Mouse (Mus musculus) neural tube, embryonic 12.5 days (tissue): ENCODE results near the gene Cyb5rl. TPM values are rescaled to one million over a fixed set of nuclear protein-coding genes. Genes with fewer than 3 reads are reported as not detected.
"Not testable (repeated sequence)": the region's sequence is repeated elsewhere in the genome, so short reads cannot be mapped to it uniquely, and the experiment has no call there.

ENCODE experiments used
- ATAC-seq: fragments of 200-750 bp; cut with Nextera tagmentation; 2 replicates; pipeline ENCODE4 v1.8.0; 2017; ENCODE audit warnings: low read depth, mild to moderate bottlenecking, moderate TSS enrichment, moderate library complexity; ENCODE audit not compliant: low FRiP score
- H3K27ac ChIP-seq: fragments of 300-500 bp; sonication (generic); 2 replicates; pipeline ENCODE4 v1.5.1; 2016
- H3K27me3 ChIP-seq: fragments of 300-500 bp; sonication (generic); replicated peaks from 2 replicates; pipeline ENCODE4 v1.6.1; 2016; ENCODE audit warnings: mild to moderate bottlenecking
- H3K36me3 ChIP-seq: fragments of 300-500 bp; sonication (generic); 2 replicates; pipeline ENCODE4 v1.6.1; 2016; ENCODE audit warnings: mild to moderate bottlenecking
- H3K4me1 ChIP-seq: fragments of 300-500 bp; sonication (generic); 2 replicates; pipeline ENCODE4 v1.6.1; 2016
- H3K4me2 ChIP-seq: fragments of 300-500 bp; sonication (generic); replicated peaks from 2 replicates; pipeline ENCODE4 v1.6.1; 2016; ENCODE audit warnings: mild to moderate bottlenecking
- H3K4me3 ChIP-seq: fragments of 300-500 bp; sonication (generic); 2 replicates; pipeline ENCODE4 v1.5.1; 2016
- H3K9ac ChIP-seq: fragments of 300-500 bp; sonication (generic); 2 replicates; pipeline ENCODE4 v1.6.1; 2016; ENCODE audit warnings: mild to moderate bottlenecking
- H3K9me3 ChIP-seq: fragments of 300-500 bp; sonication (generic); 2 replicates; pipeline ENCODE4 v1.6.1; 2016; ENCODE audit warnings: mild to moderate bottlenecking
- WGBS: fragments of 180-500 bp; shearing (Covaris S2); methylation state at CpG from one replicate; pipeline ENCODE4 v1.1.7; 2016; 5-methylcytosine and 5-hydroxymethylcytosine counted together
- polyA plus RNA-seq: library from polyadenylated mRNA; unstranded; fragments of >200 nt; fragmentation: Nextera tagmentation; extraction: Ambion mirVana; gene quantifications from 2 replicates; pipeline ENCODE4 v1.2.1, GENCODE M21; 2016

Cyb5rl gene
- polyA plus RNA-seq, 1 experiment from 2014 or later = 5.2 TPM

GRCm38 (mm10) chr4:107096043-107096442, 29.3 kb downstream of the Cyb5rl start:
- Histone ChIP-seq H3K4me2 (no peak overlapping the region), H3K9me3 (no peaks in the 10 kb centered on the region), H3K27me3 (no peaks in the 10 kb centered on the region), H3K9ac (no peak overlapping the region), H3K36me3 (no peaks in the 10 kb centered on the region), H3K4me1 (peaks cover 22% of the 10 kb centered on the region), H3K4me3 (no peak overlapping the region), H3K27ac (peak overlapping the region; percentile 46; the same call in 1 of the 2 replicates)
- 0 out of 2 replicates have a peak, but pooled peaks have one; percentile 25 for ATAC-seq
- WGBS = 39% methylated on average over 6 of the region's 6 CpGs

- no peak within 1 kb of the TSS for H3K9ac ChIP-seq
- peak within 1 kb of the TSS; percentile 46; the same call in 1 of the 2 replicates for H3K27ac ChIP-seq
- peaks cover 22% of the 10 kb centered on the region for H3K4me1 ChIP-seq
- H3K4me2 ChIP-seq = no peak within 1 kb of the TSS; the same call in 1 of the 2 replicates
- H3K27me3 ChIP-seq = no peaks in the 10 kb centered on the region
- H3K4me3 ChIP-seq = no peak within 1 kb of the TSS
- no peak; the same call in 1 of the 2 replicates for ATAC-seq
- no peaks in the 10 kb centered on the region for H3K36me3 ChIP-seq
- 41% methylated on average over 16 of the region's 16 CpGs for WGBS
- H3K9me3 ChIP-seq = no peaks in the 10 kb centered on the region
Observed at GRCm38 (mm10) chr4:107096841-107097373, 30.1 kb downstream of the Cyb5rl start, which contains the start of gene Cdcp2. TSS of gene Cdcp2 (plus strand) at chr4:107096891.

GRCm38 (mm10) chr4:107097871-107098270, 31.1 kb downstream of the Cyb5rl start:
- Histone ChIP-seq H3K4me2 (no peak overlapping the region), H3K36me3 (no peaks in the 10 kb centered on the region), H3K27ac (0 out of 2 replicates have a peak overlapping the region, but pooled peaks have one; percentile 1), H3K4me3 (no peak overlapping the region), H3K4me1 (peaks cover 22% of the 10 kb centered on the region), H3K9ac (no peak overlapping the region), H3K27me3 (no peaks in the 10 kb centered on the region), H3K9me3 (no peaks in the 10 kb centered on the region)
- 63% methylated on average over 15 of the region's 15 CpGs for WGBS
- no peak for ATAC-seq

- Histone ChIP-seq H3K9ac (no peak overlapping the region), H3K27ac (no peak overlapping the region), H3K4me3 (no peak overlapping the region), H3K9me3 (no peaks in the 10 kb centered on the region), H3K4me2 (no peak overlapping the region), H3K27me3 (no peaks in the 10 kb centered on the region), H3K36me3 (no peaks in the 10 kb centered on the region), H3K4me1 (peaks cover 22% of the 10 kb centered on the region)
- ATAC-seq = no peak
- WGBS = 77% methylated on average over 10 of the region's 10 CpGs
Observed at GRCm38 (mm10) chr4:107098375-107098774, 31.6 kb downstream of the Cyb5rl start.

- H3K4me1 ChIP-seq = peaks cover 22% of the 10 kb centered on the region
- 75% methylated on average over 17 of the region's 17 CpGs for WGBS
- H3K9ac ChIP-seq = no peak overlapping the region
- no peaks in the 10 kb centered on the region for H3K27me3 ChIP-seq
- H3K4me2 ChIP-seq = no peak overlapping the region
- H3K9me3 ChIP-seq = no peaks in the 10 kb centered on the region
- ATAC-seq = no peak
- H3K27ac ChIP-seq = no peak overlapping the region
- no peak overlapping the region for H3K4me3 ChIP-seq
- H3K36me3 ChIP-seq = no peaks in the 10 kb centered on the region
Observed at GRCm38 (mm10) chr4:107098791-107099525, 32.2 kb downstream of the Cyb5rl start.

GRCm38 (mm10) chr4:107102220-107102619, 35.4 kb downstream of the Cyb5rl start:
- no peaks in the 10 kb centered on the region for H3K27me3 ChIP-seq
- no peak overlapping the region for H3K27ac ChIP-seq
- ATAC-seq = no peak
- no peaks in the 10 kb centered on the region for H3K36me3 ChIP-seq
- no peaks in the 10 kb centered on the region for H3K9me3 ChIP-seq
- no peak overlapping the region for H3K4me2 ChIP-seq
- peaks cover 13% of the 10 kb centered on the region for H3K4me1 ChIP-seq
- H3K4me3 ChIP-seq = no peak overlapping the region
- WGBS = 82% methylated on average over 8 of the region's 8 CpGs
- no peak overlapping the region for H3K9ac ChIP-seq

- Histone ChIP-seq H3K36me3 (no peaks in the 10 kb centered on the region), H3K9ac (no peak overlapping the region), H3K27me3 (no peaks in the 10 kb centered on the region), H3K4me2 (no peak overlapping the region), H3K9me3 (no peaks in the 10 kb centered on the region), H3K4me1 (peaks cover 22% of the 10 kb centered on the region), H3K27ac (no peak overlapping the region), H3K4me3 (no peak overlapping the region)
- ATAC-seq = no peak
- 90% methylated on average over 16 of the region's 16 CpGs for WGBS
Observed at GRCm38 (mm10) chr4:107106777-107107176, 40.0 kb downstream of the Cyb5rl start.

- peak; percentile 84 for ATAC-seq
- 9% methylated on average over 13 of the region's 13 CpGs for WGBS
- no peaks in the 10 kb centered on the region for H3K36me3 ChIP-seq
- H3K9ac ChIP-seq = 0 out of 2 replicates have a peak overlapping the region, but pooled peaks have one; percentile 2
- peak overlapping the region; percentile 70 for H3K27ac ChIP-seq
- H3K4me3 ChIP-seq = no peak overlapping the region
- peaks cover 22% of the 10 kb centered on the region for H3K4me1 ChIP-seq
- no peaks in the 10 kb centered on the region for H3K27me3 ChIP-seq
- peak overlapping the region; percentile 37 for H3K4me2 ChIP-seq
- no peaks in the 10 kb centered on the region for H3K9me3 ChIP-seq
Observed at GRCm38 (mm10) chr4:107108291-107108731, 41.5 kb downstream of the Cyb5rl start.

- H3K36me3 ChIP-seq, H3K27ac ChIP-seq, ATAC-seq, H3K9me3 ChIP-seq, H3K4me3 ChIP-seq, H3K9ac ChIP-seq, H3K4me2 ChIP-seq, H3K27me3 ChIP-seq: not testable (repeated sequence)
- WGBS = 94% methylated on average over 6 of the region's 6 CpGs
- peaks cover 22% of the 10 kb centered on the region for H3K4me1 ChIP-seq
Observed at GRCm38 (mm10) chr4:107109181-107109580, 42.4 kb downstream of the Cyb5rl start.

- ATAC-seq = no peak
- no peak overlapping the region for H3K4me2 ChIP-seq
- WGBS = 53% methylated on average over 8 of the region's 8 CpGs
- no peaks in the 10 kb centered on the region for H3K36me3 ChIP-seq
- H3K4me3 ChIP-seq = no peak overlapping the region
- no peaks in the 10 kb centered on the region for H3K4me1 ChIP-seq
- no peak overlapping the region for H3K27ac ChIP-seq
- H3K9ac ChIP-seq = no peak overlapping the region
- no peaks in the 10 kb centered on the region for H3K27me3 ChIP-seq
- H3K9me3 ChIP-seq = no peaks in the 10 kb centered on the region
Observed at GRCm38 (mm10) chr4:107114278-107114677, 47.5 kb downstream of the Cyb5rl start.

- no peak overlapping the region for H3K9ac ChIP-seq
- no peak for ATAC-seq
- H3K4me2 ChIP-seq = no peak overlapping the region
- H3K9me3 ChIP-seq = no peaks in the 10 kb centered on the region
- peaks cover 11% of the 10 kb centered on the region for H3K4me1 ChIP-seq
- 95% methylated on average over 2 of the region's 2 CpGs for WGBS
- H3K36me3 ChIP-seq = no peaks in the 10 kb centered on the region
- H3K4me3 ChIP-seq = no peak overlapping the region
- H3K27ac ChIP-seq = no peak overlapping the region
- no peaks in the 10 kb centered on the region for H3K27me3 ChIP-seq
Observed at GRCm38 (mm10) chr4:107117741-107118385, 51.1 kb downstream of the Cyb5rl start.

- H3K9ac ChIP-seq = no peak overlapping the region
- peaks cover 11% of the 10 kb centered on the region for H3K4me1 ChIP-seq
- no peaks in the 10 kb centered on the region for H3K27me3 ChIP-seq
- no peak overlapping the region for H3K4me2 ChIP-seq
- 64% methylated on average over 4 of the region's 4 CpGs for WGBS
- H3K4me3 ChIP-seq = no peak overlapping the region
- ATAC-seq = no peak
- no peaks in the 10 kb centered on the region for H3K9me3 ChIP-seq
- H3K36me3 ChIP-seq = no peaks in the 10 kb centered on the region
- no peak overlapping the region for H3K27ac ChIP-seq
Observed at GRCm38 (mm10) chr4:107119056-107119455, 52.3 kb downstream of the Cyb5rl start.
